Comparison of ENCODE assay signal across 15 mouse cellular contexts in genomic region chr6:51069945-51070344, GRCm38 (mm10).
DNase-seq lines count a peak whose midpoint lies in the region; ATAC-seq lines count a peak whose summit lies in the region.
"Had no signal": no experiment of that assay in that cellular context is flagged by ENCODE, and none has a peak within 500 bp of the region (broad histone marks: within the 10 kb centered on the region; RNA-seq: fewer than 3 reads in every experiment).

No protein-coding gene starts in this region.

- H3K4me1 ChIP-seq in heart, embryonic 10.5 days = 0 out of 2 replicates have a peak, but pooled peaks cover 8% of the 10 kb centered on the region
- peaks cover 17% of the 10 kb centered on the region for H3K4me1 ChIP-seq in midbrain, embryonic 14.5 days (ENCODE audit: control insufficient read depth, insufficient read depth, low read length)
- H3K4me1 ChIP-seq in midbrain, embryonic 15.5 days = peaks cover 9% of the 10 kb centered on the region; the same call in 1 of the 2 replicates
- H3K4me1 ChIP-seq in limb, embryonic 10.5 days = peaks cover 61% of the 10 kb centered on the region

- no peaks in the 10 kb centered on the region for H3K9me3 ChIP-seq in heart, embryonic 10.5 days
- no peaks in the 10 kb centered on the region for H3K9me3 ChIP-seq in midbrain, embryonic 14.5 days (ENCODE audit: control insufficient read depth, low read length)
- no peaks in the 10 kb centered on the region for H3K9me3 ChIP-seq in midbrain, embryonic 15.5 days
- no peaks in the 10 kb centered on the region for H3K9me3 ChIP-seq in limb, embryonic 10.5 days (replicated peaks)
- H3K9me3 ChIP-seq: heart, embryonic 13.5 days had no signal

- WGBS in heart, embryonic 10.5 days = 79% methylated on average over 5 of the region's 5 CpGs
- WGBS in midbrain, embryonic 14.5 days = 46% methylated on average over 5 of the region's 5 CpGs
- WGBS in midbrain, embryonic 15.5 days = 46% methylated on average over 5 of the region's 5 CpGs
- WGBS in limb, embryonic 10.5 days = 60% methylated on average over 5 of the region's 5 CpGs

- H3K9ac ChIP-seq in midbrain, embryonic 14.5 days (replicated peaks; ENCODE audit: low read length) = no peak overlapping the region
- H3K9ac ChIP-seq in midbrain, embryonic 15.5 days = no peak overlapping the region
- H3K9ac ChIP-seq: heart, embryonic 13.5 days; liver, postnatal 0 days had no signal

- H3K4me2 ChIP-seq in midbrain, embryonic 14.5 days (ENCODE audit: low read length) = no peak overlapping the region
- no peak overlapping the region for H3K4me2 ChIP-seq in midbrain, embryonic 15.5 days
- H3K4me2 ChIP-seq: heart, embryonic 13.5 days had no signal

- peak; percentile 51 for DNase-seq in heart, adult 11 months
- DNase-seq in heart, embryonic 10.5 days (ENCODE audit: low spot score) = no peak
- no peak for DNase-seq in midbrain, embryonic 14.5 days
- no peak for DNase-seq in limb, embryonic 10.5 days (ENCODE audit: low spot score)
- DNase-seq in cerebellum, adult 11-12 months = no peak
- no peak for DNase-seq in adipocyte (ENCODE audit: low spot score)
- DNase-seq: B cell, adult 2 months; kidney, adult 9 months; left cerebral cortex, postnatal 4 days; liver, postnatal 0 days; right cerebral cortex, adult 18-20 months; thymus, postnatal 36 days had no signal

- H3K27me3 ChIP-seq in heart, embryonic 10.5 days (ENCODE audit: insufficient read depth, poor library complexity, severe bottlenecking) = no peaks in the 10 kb centered on the region
- H3K27me3 ChIP-seq in midbrain, embryonic 14.5 days (ENCODE audit: control insufficient read depth, insufficient read depth, low read length) = no peaks in the 10 kb centered on the region
- H3K27me3 ChIP-seq in midbrain, embryonic 15.5 days (replicated peaks) = no peaks in the 10 kb centered on the region
- H3K27me3 ChIP-seq in limb, embryonic 10.5 days (ENCODE audit: low read depth, poor library complexity, severe bottlenecking) = no peaks in the 10 kb centered on the region

- no peak for ATAC-seq in midbrain, embryonic 14.5 days (ENCODE audit: low FRiP score, low TSS enrichment)
- ATAC-seq in midbrain, embryonic 15.5 days (replicated peaks) = no peak
- ATAC-seq: liver, postnatal 0 days had no signal

- H3K36me3 ChIP-seq in heart, embryonic 10.5 days = no peaks in the 10 kb centered on the region
- H3K36me3 ChIP-seq in midbrain, embryonic 14.5 days (ENCODE audit: control insufficient read depth, insufficient read depth, low read length) = no peaks in the 10 kb centered on the region
- no peaks in the 10 kb centered on the region for H3K36me3 ChIP-seq in midbrain, embryonic 15.5 days (replicated peaks)
- H3K36me3 ChIP-seq in limb, embryonic 10.5 days = no peaks in the 10 kb centered on the region
- H3K36me3 ChIP-seq: heart, embryonic 13.5 days had no signal

- H3K4me3 ChIP-seq in heart, embryonic 10.5 days = no peak overlapping the region
- H3K4me3 ChIP-seq in midbrain, embryonic 14.5 days (replicated peaks; ENCODE audit: low read depth, low read length) = no peak overlapping the region
- no peak overlapping the region for H3K4me3 ChIP-seq in midbrain, embryonic 15.5 days
- H3K4me3 ChIP-seq in limb, embryonic 10.5 days = no peak overlapping the region
- H3K4me3 ChIP-seq: heart, embryonic 13.5 days had no signal

- no peak overlapping the region for H3K27ac ChIP-seq in heart, embryonic 10.5 days
- H3K27ac ChIP-seq in midbrain, embryonic 14.5 days (replicated peaks; ENCODE audit: low read depth, low read length) = peak overlapping the region; percentile 53; the same call in 1 of the 2 replicates
- H3K27ac ChIP-seq in midbrain, embryonic 15.5 days = no peak overlapping the region
- H3K27ac ChIP-seq in limb, embryonic 10.5 days = peak overlapping the region; percentile 70
- H3K27ac ChIP-seq: heart, embryonic 13.5 days; macrophage had no signal

Comparison
In these comparisons a context has a peak if more than half of its experiments do, and no peak if none do; other contexts are left out.
1. H3K27ac ChIP-seq: peak in midbrain, embryonic 14.5 days (single experiment) and limb, embryonic 10.5 days (single experiment); none in heart, embryonic 10.5 days (single experiment) and midbrain, embryonic 15.5 days (single experiment).